Comparison of ENCODE assay signal across 24 mouse cellular contexts in the genomic region with DNA sequence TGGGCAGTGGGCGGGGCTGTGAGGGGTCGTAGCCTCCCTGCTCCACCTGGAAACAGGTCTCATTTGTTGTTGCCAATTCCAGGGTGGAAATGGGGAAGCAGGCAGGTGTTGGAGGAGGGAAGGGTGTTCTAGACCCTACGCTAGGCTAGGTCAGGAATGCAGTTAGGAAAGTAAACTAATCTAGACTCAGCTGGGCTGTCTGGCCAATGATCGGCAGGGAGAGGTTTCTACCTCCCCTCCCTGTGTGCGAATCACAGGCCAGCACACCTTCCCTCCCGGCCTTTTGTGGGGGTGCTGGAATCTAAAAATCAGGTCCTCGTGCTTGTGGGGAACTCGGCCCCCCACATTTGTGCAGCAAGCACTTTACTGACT. TPM values are rescaled to one million over a fixed set of nuclear protein-coding genes. Genes with fewer than 3 reads are reported as not detected.
A peak's percentile ranks its signal among the peaks of the same experiment; 100 is the strongest.
DNase-seq lines count a peak whose midpoint lies in the region; ATAC-seq and TF ChIP-seq lines count a peak whose summit lies in the region.
"Had no signal": no experiment of that assay in that cellular context is flagged by ENCODE, and none has a peak within 500 bp of the region (broad histone marks: within the 10 kb centered on the region; RNA-seq: fewer than 3 reads in every experiment).

No protein-coding gene starts in this region.

- 55% methylated on average over 8 of the region's 8 CpGs for WGBS in heart, embryonic 12.5 days
- 29% methylated on average over 8 of the region's 8 CpGs for WGBS in lung, embryonic 15.5 days
- 38% methylated on average over 8 of the region's 8 CpGs for WGBS in stomach, embryonic 16.5 days

- DNase-seq in heart, adult 18-20 months, result no peak
- no peak for DNase-seq in lung, postnatal 25 days (ENCODE audit: low spot score)
- DNase-seq in ES-E14 (ENCODE audit: low read depth, low spot score), result no peak
- DNase-seq: cerebellum, adult 8-10 months; gastrocnemius, postnatal 36 days; kidney, adult 8-10 months; layer of hippocampus, adult 9-11 months; right cerebral cortex, postnatal 25 days; thymus, postnatal 4 days had no signal

- no peak overlapping the region for H3K9ac ChIP-seq in heart, embryonic 12.5 days
- H3K9ac ChIP-seq in lung, embryonic 15.5 days, result no peak overlapping the region
- H3K9ac ChIP-seq in ES-E14 (ENCODE audit: insufficient read depth, low read depth, low read length, poor library complexity, severe bottlenecking), result no peak overlapping the region
- H3K9ac ChIP-seq in stomach, embryonic 16.5 days (ENCODE audit: low read length), result no peak overlapping the region
- H3K9ac ChIP-seq: forebrain, embryonic 15.5 days; heart, embryonic 13.5 days; liver, postnatal 0 days; midbrain, embryonic 15.5 days had no signal

- no peak overlapping the region for H3K27ac ChIP-seq in heart, embryonic 12.5 days (ENCODE audit: poor library complexity, severe bottlenecking)
- peak overlapping the region; percentile 58 for H3K27ac ChIP-seq in lung, embryonic 15.5 days
- no peak overlapping the region for H3K27ac ChIP-seq in ES-E14 (ENCODE audit: insufficient read depth, low read depth, low read length, poor library complexity, severe bottlenecking)
- H3K27ac ChIP-seq in stomach, embryonic 16.5 days (ENCODE audit: low read length), result peak overlapping the region; percentile 10; the same call in 1 of the 2 replicates
- H3K27ac ChIP-seq: forebrain, embryonic 15.5 days; heart, embryonic 13.5 days; hindbrain, postnatal 0 days; left cerebral cortex, adult 2 months; limb, embryonic 10.5 days; midbrain, embryonic 15.5 days had no signal

- H3K4me3 ChIP-seq in heart, embryonic 12.5 days, result no peak overlapping the region
- H3K4me3 ChIP-seq in lung, embryonic 15.5 days, result no peak overlapping the region
- no peak overlapping the region for H3K4me3 ChIP-seq in ES-E14 (ENCODE audit: insufficient read depth in 1 of 2, low read depth in 1 of 2, low read length in 2 of 2, poor library complexity in 1 of 2, severe bottlenecking in 1 of 2)
- H3K4me3 ChIP-seq in stomach, embryonic 16.5 days (replicated peaks; ENCODE audit: low read length), result no peak overlapping the region
- H3K4me3 ChIP-seq: forebrain, embryonic 15.5 days; heart, embryonic 13.5 days; left cerebral cortex, adult 2 months; limb, embryonic 10.5 days; megakaryocyte, embryonic 14.5 days; midbrain, embryonic 15.5 days; myocyte had no signal

- ATAC-seq in heart, embryonic 12.5 days (ENCODE audit: insufficient number of reproducible peaks, low FRiP score), result 0 out of 2 replicates have a peak, but pooled peaks have one; percentile 11
- peak; percentile 48; the same call in 1 of the 2 replicates for ATAC-seq in lung, embryonic 15.5 days (ENCODE audit: borderline replicate concordance, extremely low read depth, low FRiP score, low TSS enrichment)
- ATAC-seq in stomach, embryonic 16.5 days (ENCODE audit: insufficient read depth, low FRiP score), result no peak; the same call in 1 of the 2 replicates
- no peak for ATAC-seq in megakaryocyte-erythroid progenitor cell, adult 5-6 weeks (replicated peaks; ENCODE audit: low FRiP score, low TSS enrichment, poor library complexity, severe bottlenecking)
- ATAC-seq: forebrain, embryonic 15.5 days; hindbrain, postnatal 0 days; liver, postnatal 0 days; midbrain, embryonic 15.5 days had no signal

- H3K4me2 ChIP-seq in heart, embryonic 12.5 days, result no peak overlapping the region
- H3K4me2 ChIP-seq in lung, embryonic 15.5 days, result no peak overlapping the region
- no peak overlapping the region for H3K4me2 ChIP-seq in stomach, embryonic 16.5 days (ENCODE audit: low read depth, low read length)
- H3K4me2 ChIP-seq: forebrain, embryonic 15.5 days; heart, embryonic 13.5 days; midbrain, embryonic 15.5 days had no signal

- peaks cover 12% of the 10 kb centered on the region for H3K4me1 ChIP-seq in heart, embryonic 12.5 days (replicated peaks)
- peaks cover 18% of the 10 kb centered on the region for H3K4me1 ChIP-seq in lung, embryonic 15.5 days
- peaks cover 0 to 7% of the 10 kb centered on the region in 2 experiments; a peak in 1 of 4 replicates for H3K4me1 ChIP-seq in ES-E14 (ENCODE audit: control insufficient read depth in 2 of 2, insufficient read depth in 2 of 2, low read length in 2 of 2, poor library complexity in 1 of 2)
- peaks cover 14% of the 10 kb centered on the region for H3K4me1 ChIP-seq in stomach, embryonic 16.5 days (ENCODE audit: control insufficient read depth, insufficient read depth, low read length)
- H3K4me1 ChIP-seq: megakaryocyte, embryonic 14.5 days; midbrain, embryonic 15.5 days had no signal

- H3K9me3 ChIP-seq in heart, embryonic 12.5 days (replicated peaks), result no peaks in the 10 kb centered on the region
- no peaks in the 10 kb centered on the region for H3K9me3 ChIP-seq in lung, embryonic 15.5 days
- H3K9me3 ChIP-seq in ES-E14 (ENCODE audit: control insufficient read depth, insufficient read depth, low read depth, low read length), result no peaks in the 10 kb centered on the region
- H3K9me3 ChIP-seq in stomach, embryonic 16.5 days (replicated peaks; ENCODE audit: control insufficient read depth, low read length), result no peaks in the 10 kb centered on the region
- H3K9me3 ChIP-seq: forebrain, embryonic 15.5 days; limb, embryonic 10.5 days; midbrain, embryonic 15.5 days had no signal

- H3K36me3 ChIP-seq in heart, embryonic 12.5 days, result no peaks in the 10 kb centered on the region
- no peaks in the 10 kb centered on the region for H3K36me3 ChIP-seq in lung, embryonic 15.5 days
- H3K36me3 ChIP-seq in ES-E14 (ENCODE audit: control insufficient read depth, insufficient read depth, low read length, poor library complexity, severe bottlenecking), result no peaks in the 10 kb centered on the region
- H3K36me3 ChIP-seq in stomach, embryonic 16.5 days (ENCODE audit: control insufficient read depth, insufficient read depth, low read length), result no peaks in the 10 kb centered on the region
- H3K36me3 ChIP-seq: forebrain, embryonic 15.5 days; heart, embryonic 13.5 days; limb, embryonic 10.5 days; midbrain, embryonic 15.5 days had no signal

- in situ Hi-C loops in ES-E14 (cut with MboI; ENCODE audit: low sequenced_read_pairs in 2 of 2, unreplicated experiment in 2 of 2), result no loop called here

- no peaks in the 10 kb centered on the region for H3K27me3 ChIP-seq in heart, embryonic 12.5 days (replicated peaks)
- H3K27me3 ChIP-seq in lung, embryonic 15.5 days, result no peaks in the 10 kb centered on the region
- H3K27me3 ChIP-seq in stomach, embryonic 16.5 days (ENCODE audit: control insufficient read depth, insufficient read depth, low read length), result no peaks in the 10 kb centered on the region
- H3K27me3 ChIP-seq: CH12.LX; forebrain, embryonic 15.5 days; heart, embryonic 13.5 days; midbrain, embryonic 15.5 days had no signal

TF ChIP-seq in ES-E14, 5 proteins besides CTCF, POLR2A, EP300 and RAD21:
- 0 out of 2 replicates have a peak, but pooled peaks have one; percentile 22 for TF ChIP-seq HCFC1 (IDR thresholded peaks at IDR 0.05; ENCODE audit: borderline replicate concordance, insufficient read depth, low read length)
- no peak for TF ChIP-seq MAFK (IDR thresholded peaks at IDR 0.05; ENCODE audit: insufficient read depth, low read depth, low read length)

RNA-seq across cellular contexts. Expression of a gene that starts 31.8 kb away (rescaled TPM):
- polyA plus RNA-seq in heart, embryonic 12.5 days (2016; fragmentation: Nextera tagmentation; extraction: Ambion mirVana), result 2.7 and 2.8 TPM in 2 replicates
- total RNA-seq in heart, adult 18-20 months (2021), result 1 to 10 TPM in 1 of 2 experiments, under 1 TPM in 1; 0.55 to 1.2 TPM
- polyA plus RNA-seq in lung, embryonic 15.5 days (2015; fragmentation: Nextera tagmentation; extraction: Ambion mirVana), result 22.5 and 25.3 TPM in 2 replicates
- 1.1 and 1.7 TPM in 2 replicates for total RNA-seq in ES-E14 (2012; rRNA removed)
- polyA plus RNA-seq in stomach, embryonic 16.5 days (2015; fragmentation: Nextera tagmentation; extraction: Ambion mirVana), result 5.3 and 6.3 TPM in 2 replicates
- total RNA-seq in megakaryocyte-erythroid progenitor cell, adult 5-6 weeks (2014; fragmentation: Nextera tagmentation), result not detected in 2 replicates
- not detected in 2 replicates for total RNA-seq in megakaryocyte-erythroid progenitor cell, adult 5-6 weeks (2017)
- total RNA-seq: CH12.LX; common myeloid progenitor, adult 5-6 weeks had no signal
- polyA plus RNA-seq: myocyte had no signal

Comparison
In these comparisons a context has a peak if more than half of its experiments do, and no peak if none do; other contexts are left out.
1. ATAC-seq: peak in heart, embryonic 12.5 days (single experiment) and lung, embryonic 15.5 days (single experiment); none in stomach, embryonic 16.5 days (single experiment) and megakaryocyte-erythroid progenitor cell, adult 5-6 weeks (single experiment).
2. H3K27ac ChIP-seq: peak in lung, embryonic 15.5 days (single experiment) and stomach, embryonic 16.5 days (single experiment); none in heart, embryonic 12.5 days (single experiment) and ES-E14 (single experiment).